Mouse (Mus musculus): ENCODE data around the gene Tnfsf8. TPM values are rescaled to one million over a fixed set of nuclear protein-coding genes. Genes with fewer than 3 reads are reported as not detected.

Tnfsf8 gene
- total RNA-seq (2023) = 10 to 100 TPM; 16.7 to 20.3 TPM

GRCm38 (mm10) chr4:63860688-63861540 is at the start of gene Tnfsf8:
Gene Tnfsf8 (minus strand): TSS chr4:63861347.

Other genes starting within 250 kb of the Tnfsf8 start
- gene Tex48, start 238.9 kb downstream of the Tnfsf8 start, total RNA-seq (2023) = not detected
- gene Gm11214, start 198.0 kb downstream of the Tnfsf8 start, total RNA-seq (2023) = not detected
- not detected for gene Tnfsf15, start 116.2 kb downstream of the Tnfsf8 start, total RNA-seq (2023)
- not detected for gene Tnc, start 185.7 kb upstream of the Tnfsf8 start, total RNA-seq (2023)